Mouse (Mus musculus) liver, adult (tissue): ENCODE data around the gene Cd28.

ENCODE experiments used
- GATA4 ChIP-seq: IDR thresholded peaks from 2 replicates; pipeline ENCODE4 v1.6.1; 2014; ENCODE audit warnings: mild to moderate bottlenecking, low read length; ENCODE audit not compliant: insufficient replicate concordance

Gene Cd28

GRCm38 (mm10) chr1:60805178-60805577 lies 88.6 kb downstream of the Cd28 start:
- TF ChIP-seq GATA4 = no peak

- no peak for TF ChIP-seq GATA4
These were observed 91.1 kb downstream of the Cd28 start for GRCm38 (mm10) chr1:60807748-60808147.

DNA sequence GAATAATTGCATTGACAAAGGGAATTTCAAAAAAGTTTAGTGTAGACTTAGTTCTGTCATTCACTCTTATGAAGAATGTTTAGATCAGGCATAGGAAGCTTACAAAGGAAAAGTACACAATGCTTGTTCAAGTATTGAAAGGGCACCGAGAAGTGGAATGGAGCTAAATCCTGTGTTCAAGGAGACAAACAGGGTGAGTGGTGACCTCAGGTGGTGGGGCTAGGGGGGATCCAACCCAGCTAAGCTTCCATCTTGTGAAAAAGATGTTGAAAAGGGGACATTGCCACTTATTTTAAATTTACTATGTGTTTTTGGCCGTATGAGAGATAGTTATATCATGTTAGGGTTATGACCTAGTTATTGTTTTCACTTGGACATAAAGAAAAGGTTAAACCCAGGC lies 91.9 kb downstream of the Cd28 start:
- no peak for TF ChIP-seq GATA4

GRCm38 (mm10) chr1:60809166-60809565 lies 92.6 kb downstream of the Cd28 start:
- TF ChIP-seq GATA4 = no peak

DNA sequence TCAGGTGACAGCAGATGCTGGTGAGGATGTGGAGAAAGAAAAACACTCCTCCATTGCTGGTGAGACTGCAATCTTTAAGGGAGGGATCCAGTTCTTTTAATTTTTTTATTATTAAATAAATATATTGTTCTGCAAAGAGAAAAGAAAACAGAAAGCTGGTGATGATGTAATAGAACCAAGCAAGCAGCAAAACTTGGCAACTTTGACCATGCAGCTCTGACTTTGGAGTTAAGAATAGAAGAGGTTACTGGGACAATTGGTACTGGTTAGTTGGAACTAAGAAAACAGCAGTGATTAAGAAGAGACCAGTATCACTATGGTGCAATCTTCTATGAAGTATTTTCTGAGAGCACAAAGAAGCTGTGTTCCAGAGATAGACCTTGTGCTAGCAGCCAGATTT lies 94.2 kb downstream of the Cd28 start:
- TF ChIP-seq GATA4 = no peak

- no peak for TF ChIP-seq GATA4
These were observed 95.4 kb downstream of the Cd28 start for GRCm38 (mm10) chr1:60811998-60812397.

- TF ChIP-seq GATA4 = no peak
These were observed 96.8 kb downstream of the Cd28 start for GRCm38 (mm10) chr1:60813411-60813810.

DNA sequence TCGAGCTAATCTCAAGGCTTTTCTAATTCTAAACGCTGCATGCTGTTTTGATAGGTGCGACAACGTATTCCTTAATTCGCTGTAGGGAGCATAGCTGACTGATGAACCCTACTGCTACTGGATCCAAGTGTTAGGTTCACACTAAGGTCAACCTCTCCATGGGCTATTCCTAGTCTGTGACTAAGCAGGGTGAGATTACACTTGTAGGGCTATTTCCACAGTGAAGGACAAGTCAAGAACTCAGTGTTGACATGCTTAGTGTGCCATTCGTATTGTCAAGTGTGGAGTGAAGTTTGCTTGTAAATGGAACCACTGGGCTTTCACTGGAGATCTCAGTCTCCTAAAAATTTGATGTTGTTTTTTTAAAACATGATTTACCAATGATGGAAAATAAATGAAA lies 99.3 kb downstream of the Cd28 start:
- TF ChIP-seq GATA4 = no peak

DNA sequence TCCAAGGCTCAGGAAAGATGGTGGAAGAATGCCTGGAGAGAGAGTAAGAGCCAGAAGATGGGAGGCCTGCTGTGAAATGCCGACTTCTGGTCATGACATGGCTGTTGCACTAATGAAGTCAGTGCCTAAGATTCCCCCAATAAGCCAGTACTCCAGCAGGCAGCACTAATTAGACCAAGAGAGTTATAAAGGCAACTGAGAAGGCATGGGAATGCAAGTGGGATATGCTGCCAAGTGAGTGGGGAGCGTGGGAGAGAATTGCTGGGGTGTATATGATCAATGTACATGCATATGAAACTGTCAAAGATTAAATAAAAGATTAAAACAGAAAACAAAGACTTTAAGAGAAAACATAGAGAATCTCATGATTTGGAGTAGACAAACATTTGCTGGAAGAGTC lies 103.4 kb downstream of the Cd28 start:
- TF ChIP-seq GATA4 = no peak

DNA sequence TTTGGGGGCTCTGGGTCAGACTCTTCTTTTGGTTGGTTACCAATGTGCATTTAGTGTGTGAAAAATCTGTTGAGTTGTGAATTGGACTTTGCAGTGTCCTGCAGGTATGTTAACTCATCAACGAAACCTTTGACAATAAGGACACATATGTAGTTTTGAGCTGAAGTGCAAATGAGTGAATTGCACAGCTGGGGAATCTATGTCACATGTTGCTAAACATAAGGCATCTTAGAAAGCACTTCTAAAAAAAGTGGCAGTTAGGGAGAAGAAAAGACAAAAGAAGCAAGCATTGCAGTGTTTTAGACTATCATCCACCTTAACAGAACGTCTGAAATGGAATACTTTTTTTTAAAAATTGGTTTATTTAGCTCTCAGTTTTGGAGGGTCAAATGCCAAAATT lies 104.4 kb downstream of the Cd28 start:
- no peak for TF ChIP-seq GATA4

DNA sequence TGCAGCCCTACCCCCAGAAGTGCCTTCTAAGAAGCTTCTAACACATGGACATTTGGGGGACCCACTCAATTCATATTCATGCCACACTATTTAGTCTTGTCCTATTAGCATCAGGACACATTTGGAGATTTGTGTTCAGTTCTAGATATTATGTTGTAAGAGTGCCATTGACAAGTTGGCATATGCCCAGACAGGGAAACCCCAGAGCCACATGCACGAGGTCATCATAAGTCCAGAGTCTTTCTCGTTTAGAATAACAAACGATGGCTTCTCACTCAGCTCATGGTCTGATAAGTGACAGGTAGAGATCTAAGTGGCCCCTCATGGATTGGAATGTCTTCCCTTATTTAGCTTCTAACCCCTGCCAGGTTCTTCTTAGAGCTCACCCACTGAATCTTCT lies 105.0 kb downstream of the Cd28 start:
- no peak for TF ChIP-seq GATA4
